Mouse (Mus musculus) cerebellum, adult 2 months (tissue): ENCODE results near the gene Erbb4. TPM values are rescaled to one million over a fixed set of nuclear protein-coding genes. Genes with fewer than 3 reads are reported as not detected.

Experiments used
- DNase-seq, 2 experiments: peaks; one replicate each; pipeline ENCODE4 v3.0.0; 2021
- H3K27ac ChIP-seq: fragments of 200-500 bp; 2 replicates; pipeline ENCODE4 v1.5.1; 2012; ENCODE audit warnings: low read length, control low read depth, inconsistent platforms; ENCODE audit not compliant: insufficient read depth
- H3K27me3 ChIP-seq: fragments of 200-500 bp; 2 replicates; pipeline ENCODE4 v1.6.1; 2012; ENCODE audit warnings: inconsistent platforms, mild to moderate bottlenecking, low read length, moderate library complexity; ENCODE audit not compliant: control insufficient read depth, insufficient read depth
- H3K4me1 ChIP-seq: fragments of 200-500 bp; 2 replicates; pipeline ENCODE4 v1.6.1; 2011; ENCODE audit warnings: low read length; ENCODE audit not compliant: control insufficient read depth, insufficient read depth
- H3K4me3 ChIP-seq: fragments of 200-500 bp; replicated peaks from 2 replicates; pipeline ENCODE3; 2011; ENCODE audit warnings: mild to moderate bottlenecking, low read depth, low read length, control low read depth; ENCODE audit not compliant: insufficient read depth
- CTCF ChIP-seq: fragments of 200-500 bp; IDR thresholded peaks from 2 replicates; pipeline ENCODE4 v1.5.1; 2011; ENCODE audit warnings: low read depth, mild to moderate bottlenecking, control low read depth, low read length, moderate library complexity, borderline replicate concordance; ENCODE audit not compliant: insufficient read depth
- POLR2A ChIP-seq: fragments of 200-500 bp; IDR thresholded peaks from 2 replicates; pipeline ENCODE4 v1.6.1; 2011; ENCODE audit warnings: low read length, control low read depth, borderline replicate concordance; ENCODE audit not compliant: insufficient read depth
- WGBS: fragments of 180-500 bp; shearing (Covaris S2); methylation state at CpG from one replicate; pipeline ENCODE4 v1.1.7; 2018; 5-methylcytosine and 5-hydroxymethylcytosine counted together
- polyA plus RNA-seq: library from polyadenylated mRNA; depleted of rRNA; stranded (reverse); fragments of >200 nt; gene quantifications from 2 replicates; pipeline ENCODE4 v1.2.3, GENCODE M21; 2012

Gene Erbb4
- polyA plus RNA-seq, 1 experiment: 7.6 TPM

GRCm38 (mm10) chr1:68142562-68143350, 965.1 kb downstream of the Erbb4 start:
- Histone ChIP-seq H3K27me3 (no peaks in the 10 kb centered on the region), H3K4me3 (no peak overlapping the region), H3K4me1 (no peaks in the 10 kb centered on the region), H3K27ac (no peak overlapping the region)
- no peak for TF ChIP-seq POLR2A
- TF ChIP-seq CTCF: no peak
- DNase-seq: no peak
- 68% methylated on average over 7 of the region's 7 CpGs for WGBS

GRCm38 (mm10) chr1:68134943-68135342, 972.9 kb downstream of the Erbb4 start:
- H3K27me3 ChIP-seq: no peaks in the 10 kb centered on the region
- no peak for DNase-seq
- no peak overlapping the region for H3K4me3 ChIP-seq
- H3K27ac ChIP-seq: no peak overlapping the region
- no peak for TF ChIP-seq POLR2A
- TF ChIP-seq CTCF: no peak
- H3K4me1 ChIP-seq: no peaks in the 10 kb centered on the region

- WGBS: 17% methylated on average over 2 of the region's 2 CpGs
- H3K27me3 ChIP-seq: no peaks in the 10 kb centered on the region
- no peak for TF ChIP-seq CTCF
- peak; percentile 18 to 69 for DNase-seq
- H3K4me1 ChIP-seq: no peaks in the 10 kb centered on the region
- no peak overlapping the region for H3K27ac ChIP-seq
- no peak overlapping the region for H3K4me3 ChIP-seq
Observed at GRCm38 (mm10) chr1:68134450-68134849, 973.4 kb downstream of the Erbb4 start.

DNA sequence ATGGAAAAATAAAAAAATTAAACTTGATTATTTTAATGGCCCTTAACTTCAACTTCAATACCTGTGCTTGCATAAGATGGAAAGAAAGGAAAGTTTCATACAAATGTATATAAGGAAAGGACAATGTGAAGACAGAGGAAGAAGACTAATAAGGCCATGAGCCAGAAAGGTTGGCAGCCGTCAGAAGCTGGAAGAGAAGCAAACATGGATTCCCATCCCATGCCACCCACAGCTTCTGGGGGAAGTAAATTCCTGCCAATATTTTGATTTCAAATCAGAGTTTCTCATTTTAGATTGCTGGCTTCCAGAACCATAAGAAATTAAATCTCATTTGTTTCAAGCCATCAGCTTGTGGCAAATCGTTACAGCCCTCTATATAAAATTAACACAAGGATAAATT, 984.3 kb downstream of the Erbb4 start:
- peak; percentile 19 to 55 for DNase-seq
- Histone ChIP-seq H3K27ac (no peak overlapping the region), H3K4me1 (no peaks in the 10 kb centered on the region), H3K4me3 (no peak overlapping the region), H3K27me3 (no peaks in the 10 kb centered on the region)
- WGBS: 13% methylated on average over 2 of the region's 2 CpGs
- no peak for TF ChIP-seq CTCF
- no peak for TF ChIP-seq POLR2A

DNA sequence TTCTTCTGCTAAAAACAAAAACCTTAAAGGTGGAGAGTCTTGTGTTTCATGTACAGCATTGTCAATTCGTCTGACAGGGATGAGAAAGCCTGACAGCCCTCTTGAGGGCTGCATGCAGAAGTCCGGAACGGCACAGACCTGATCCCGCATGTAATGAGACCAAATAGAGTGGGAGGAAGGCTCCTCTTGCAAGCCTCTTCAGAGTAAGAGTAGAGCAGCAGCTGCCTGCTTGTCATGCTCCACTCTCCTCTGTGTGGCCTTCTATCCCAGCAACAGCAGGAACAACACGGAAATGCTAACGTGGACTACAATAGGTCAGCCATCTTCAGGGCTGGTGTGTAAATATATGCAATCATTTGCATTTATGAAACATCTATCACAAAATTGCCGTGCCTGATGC, 987.5 kb downstream of the Erbb4 start:
- TF ChIP-seq POLR2A: no peak
- no peak for TF ChIP-seq CTCF
- Histone ChIP-seq H3K4me3 (no peak overlapping the region), H3K27me3 (no peaks in the 10 kb centered on the region), H3K4me1 (no peaks in the 10 kb centered on the region), H3K27ac (no peak overlapping the region)
- no peak for DNase-seq
- 85% methylated on average over 7 of the region's 7 CpGs for WGBS

DNA sequence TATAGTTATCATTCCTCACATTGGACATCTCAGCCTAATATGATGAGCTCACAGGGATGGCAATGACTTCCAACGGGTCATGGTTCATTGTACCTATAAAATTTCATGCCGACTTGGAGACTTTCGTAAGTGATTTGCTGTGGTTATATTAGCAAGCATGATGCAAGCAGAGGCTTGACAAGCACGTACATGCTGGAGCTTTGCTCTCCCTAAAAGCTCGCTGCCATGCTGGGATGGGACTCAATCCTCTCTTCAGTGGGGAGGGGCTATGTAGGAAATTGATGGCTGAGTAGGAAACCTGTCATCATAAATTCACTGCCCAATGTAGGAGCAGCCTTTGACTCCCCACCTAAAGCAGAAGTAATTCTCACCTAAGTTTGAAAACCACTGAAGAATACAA, 992.1 kb downstream of the Erbb4 start:
- Histone ChIP-seq H3K4me3 (no peak overlapping the region), H3K27ac (no peak overlapping the region), H3K27me3 (no peaks in the 10 kb centered on the region), H3K4me1 (no peaks in the 10 kb centered on the region)
- TF ChIP-seq POLR2A (no peak), CTCF (no peak)
- WGBS: 91% methylated on average over 5 of the region's 5 CpGs
- no peak for DNase-seq

DNA sequence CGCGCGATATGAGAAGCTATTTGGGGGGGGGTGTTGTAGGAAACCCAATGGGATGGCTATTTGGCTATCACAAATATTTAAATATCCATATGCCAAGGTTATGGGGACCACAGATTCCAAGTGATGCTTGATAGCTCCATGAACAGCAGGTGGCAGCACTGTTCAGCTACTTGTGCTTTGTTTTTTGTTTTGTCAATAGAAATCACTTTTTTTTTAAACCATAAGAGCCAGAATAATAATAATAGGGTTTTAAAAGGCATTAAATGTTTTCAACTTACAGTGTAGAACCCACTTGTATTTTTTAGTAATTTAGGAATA, 1001.4 kb downstream of the Erbb4 start:
- DNase-seq: peak; percentile 36 to 55
- 33% methylated on average over 3 of the region's 3 CpGs for WGBS
- H3K4me1 ChIP-seq: no peaks in the 10 kb centered on the region
- no peak overlapping the region for H3K4me3 ChIP-seq
- TF ChIP-seq POLR2A (no peak), CTCF (peak; percentile 47; the same call in 1 of the 2 replicates)
- H3K27me3 ChIP-seq: no peaks in the 10 kb centered on the region
- H3K27ac ChIP-seq: no peak overlapping the region

DNA sequence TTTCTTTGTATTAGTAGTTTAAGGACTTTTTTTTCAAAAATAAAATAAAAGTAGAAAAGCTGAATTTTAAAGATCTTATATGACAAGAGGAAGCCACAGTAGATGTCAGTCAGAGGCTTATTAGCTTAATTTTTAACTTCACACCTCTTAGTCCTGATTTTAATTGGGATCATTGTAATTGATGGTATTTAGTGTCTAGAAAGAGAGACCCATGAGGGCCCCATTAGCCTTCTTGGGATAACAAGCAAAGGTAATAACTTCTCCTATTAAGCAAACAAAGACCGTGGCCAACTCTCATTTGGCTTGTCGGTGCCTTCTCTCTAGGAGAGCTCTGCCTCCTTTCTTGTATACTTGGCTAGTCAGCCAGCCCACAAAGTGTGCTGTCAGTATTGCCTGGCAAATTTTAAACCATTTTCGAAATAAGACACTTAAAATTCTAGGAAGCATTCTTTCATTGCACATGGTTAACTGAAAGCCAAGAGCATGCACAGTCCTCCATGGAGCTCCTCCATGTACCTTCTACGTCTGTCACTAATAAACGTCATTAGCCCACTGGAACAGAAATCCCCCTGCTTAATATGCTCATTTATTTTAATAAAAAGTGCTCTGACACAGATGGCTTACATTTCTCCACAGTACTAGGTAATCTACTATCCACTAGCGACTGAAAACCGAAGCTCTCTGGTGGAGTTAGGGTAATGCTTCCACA, 1001.9 kb downstream of the Erbb4 start:
- WGBS: 46% methylated on average over 7 of the region's 7 CpGs
- TF ChIP-seq POLR2A (no peak), CTCF (no peak)
- Histone ChIP-seq H3K27me3 (no peaks in the 10 kb centered on the region), H3K27ac (no peak overlapping the region), H3K4me1 (no peaks in the 10 kb centered on the region), H3K4me3 (no peak overlapping the region)
- peak in 1 of 2 experiments; percentile 6 for DNase-seq
